ENCODE assay signal across 23 mouse cellular contexts in genomic region chr1:7737331-7737730, GRCm38 (mm10).
DNase-seq lines count a peak whose midpoint lies in the region; ATAC-seq lines count a peak whose summit lies in the region.
"Had no signal": no experiment of that assay in that cellular context is flagged by ENCODE, and none has a peak within 500 bp of the region (broad histone marks: within the 10 kb centered on the region; RNA-seq: fewer than 3 reads in every experiment).

No protein-coding gene starts in this region.

- H3K9me3 ChIP-seq in megakaryocyte, embryonic 14.5 days = peaks cover 12% of the 10 kb centered on the region; the same call in 1 of the 2 replicates
- H3K9me3 ChIP-seq: G1E had no signal

- no peaks in the 10 kb centered on the region for H3K36me3 ChIP-seq in megakaryocyte, embryonic 14.5 days (replicated peaks; ENCODE audit: low read length)
- H3K36me3 ChIP-seq: G1E had no signal

- DNase-seq in 416B (ENCODE audit: low read depth) = peak; percentile 18
- DNase-seq in thymus, postnatal 4 days = no peak
- no peak for DNase-seq in heart, adult 8-10 months (ENCODE audit: low spot score)
- DNase-seq in gastrocnemius, adult 8-10 months (ENCODE audit: low spot score in 2 of 2) = no peak
- no peak for DNase-seq in right cerebral cortex, adult 2 months (ENCODE audit: low spot score in 2 of 2)
- DNase-seq: adrenal gland, adult 2 months; adrenal gland, adult 8-10 months; adrenal gland, postnatal 10 days; adrenal gland, postnatal 14 days; adrenal gland, postnatal 25 days; adrenal gland, postnatal 36 days; B cell, adult 2 months; cerebellum, adult 11 months; cerebellum, adult 11-12 months; cerebellum, adult 18-20 months had no signal

- no peaks in the 10 kb centered on the region for H3K27me3 ChIP-seq in megakaryocyte, embryonic 14.5 days (replicated peaks)
- H3K27me3 ChIP-seq: CH12.LX, Patski had no signal

- no peaks in the 10 kb centered on the region for H3K4me1 ChIP-seq in megakaryocyte, embryonic 14.5 days

- ATAC-seq in megakaryocyte, adult 5-6 weeks (ENCODE audit: poor library complexity, severe bottlenecking) = peak; percentile 51
- peak; percentile 57 for ATAC-seq in megakaryocyte progenitor cell, adult 5-6 weeks (replicated peaks; ENCODE audit: poor library complexity)
- ATAC-seq: activated CD4-positive, CD25-positive, alpha-beta regulatory T cell, adult 4 months; CD4-positive, CD25-positive, alpha-beta regulatory T cell, adult 4 months; Patski had no signal

- H3K4me3 ChIP-seq in megakaryocyte, embryonic 14.5 days (replicated peaks) = peak overlapping the region; percentile 31
